Mouse (Mus musculus) liver, adult 2 months (tissue): Measurements from ENCODE around the gene Tigd2. TPM values are rescaled to one million over a fixed set of nuclear protein-coding genes. Genes with fewer than 3 reads are reported as not detected.

Experiments used
- DNase-seq: peaks from one replicate; pipeline ENCODE4 v3.0.0-alpha.2; 2011; ENCODE audit warnings: low read depth, low spot score; ENCODE audit errors: extremely low read depth
- H3K27ac ChIP-seq: fragments of 200-500 bp; replicated peaks from 2 replicates; pipeline ENCODE4 v1.5.1; 2012; ENCODE audit warnings: low read depth, mild to moderate bottlenecking, control low read depth, inconsistent platforms, low read length; ENCODE audit not compliant: insufficient read depth
- H3K27me3 ChIP-seq: fragments of 200-500 bp; 2 replicates; pipeline ENCODE4 v1.6.1; 2012; ENCODE audit warnings: mild to moderate bottlenecking, moderate library complexity, low read length, inconsistent platforms; ENCODE audit not compliant: control insufficient read depth, insufficient read depth
- H3K36me3 ChIP-seq: fragments of 200-500 bp; 2 replicates; pipeline ENCODE4 v1.6.1; 2012; ENCODE audit warnings: low read length, inconsistent platforms; ENCODE audit not compliant: control insufficient read depth, insufficient read depth
- H3K4me1 ChIP-seq: fragments of 200-500 bp; 2 replicates; pipeline ENCODE4 v1.6.1; 2011; ENCODE audit warnings: low read length; ENCODE audit not compliant: control insufficient read depth, insufficient read depth
- H3K4me3 ChIP-seq: fragments of 200-500 bp; 2 replicates; pipeline ENCODE4 v1.5.1; 2011; ENCODE audit warnings: low read depth, mild to moderate bottlenecking, control low read depth, low read length, moderate library complexity; ENCODE audit not compliant: insufficient read depth
- H3K79me2 ChIP-seq: fragments of 200-500 bp; 2 replicates; pipeline ENCODE4 v1.6.1; 2012; ENCODE audit warnings: inconsistent platforms, mild to moderate bottlenecking, low read length, moderate library complexity; ENCODE audit not compliant: control insufficient read depth, insufficient read depth
- H3K9ac ChIP-seq: fragments of 200-500 bp; 2 replicates; pipeline ENCODE4 v1.6.1; 2012; ENCODE audit warnings: low read depth, mild to moderate bottlenecking, control low read depth, inconsistent platforms, low read length
- CTCF ChIP-seq: fragments of 200-500 bp; IDR thresholded peaks from 2 replicates; pipeline ENCODE4 v1.5.1; 2011; ENCODE audit warnings: low read depth, low read length, control low read depth
- POLR2A ChIP-seq: fragments of 200-500 bp; IDR thresholded peaks from 2 replicates; pipeline ENCODE4 v1.6.1; 2011; ENCODE audit warnings: low read length, control low read depth; ENCODE audit not compliant: insufficient read depth; ENCODE audit errors: extremely low read depth
- WGBS: fragments of 180-500 bp; shearing (Covaris S2); methylation state at CpG from one replicate; pipeline ENCODE4 v1.1.7; 2018; 5-methylcytosine and 5-hydroxymethylcytosine counted together
- polyA plus RNA-seq: library from polyadenylated mRNA; depleted of rRNA; stranded (reverse); fragments of >200 nt; gene quantifications from 2 replicates; pipeline ENCODE4 v1.2.3, GENCODE M21; 2012
- total RNA-seq: library from RNA; depleted of rRNA; stranded (reverse); fragments of >200 nt; gene quantifications from 2 replicates; pipeline ENCODE4 v1.2.3, GENCODE M21; 2014

The Tigd2 gene
- total and polyA plus RNA-seq, 2 experiments: 2.9 to 10.9 TPM

- Histone ChIP-seq H3K9ac (no peak overlapping the region), H3K4me1 (no peaks in the 10 kb centered on the region), H3K79me2 (no peaks in the 10 kb centered on the region), H3K27ac (no peak overlapping the region), H3K4me3 (no peak overlapping the region), H3K36me3 (no peaks in the 10 kb centered on the region), H3K27me3 (no peaks in the 10 kb centered on the region)
- TF ChIP-seq CTCF (no peak), POLR2A (no peak)
- 64% methylated on average over 2 of the region's 2 CpGs for WGBS
- no peak for DNase-seq
Measured at GRCm38 (mm10) chr6:59195849-59196635, 12.6 kb upstream of the Tigd2 start.

- no peak for DNase-seq
- H3K9ac ChIP-seq: no peak overlapping the region
- TF ChIP-seq CTCF (no peak), POLR2A (no peak)
- no peaks in the 10 kb centered on the region for H3K79me2 ChIP-seq
- H3K4me3 ChIP-seq: no peak overlapping the region
- H3K36me3 ChIP-seq: no peaks in the 10 kb centered on the region
- no peaks in the 10 kb centered on the region for H3K4me1 ChIP-seq
- H3K27me3 ChIP-seq: no peaks in the 10 kb centered on the region
- H3K27ac ChIP-seq: no peak overlapping the region
Measured at GRCm38 (mm10) chr6:59196746-59197145, 11.9 kb upstream of the Tigd2 start.

GRCm38 (mm10) chr6:59198356-59198755 is 10.3 kb upstream of the Tigd2 start:
- H3K27me3 ChIP-seq: no peaks in the 10 kb centered on the region
- TF ChIP-seq CTCF (no peak), POLR2A (no peak)
- WGBS: 78% methylated on average over 3 of the region's 3 CpGs
- H3K9ac ChIP-seq: no peak overlapping the region
- no peak overlapping the region for H3K4me3 ChIP-seq
- H3K4me1 ChIP-seq: no peaks in the 10 kb centered on the region
- no peaks in the 10 kb centered on the region for H3K79me2 ChIP-seq
- H3K27ac ChIP-seq: no peak overlapping the region
- no peaks in the 10 kb centered on the region for H3K36me3 ChIP-seq
- no peak for DNase-seq

- H3K27ac ChIP-seq: no peak overlapping the region
- DNase-seq: no peak
- no peak for TF ChIP-seq POLR2A
- TF ChIP-seq CTCF: no peak
- H3K79me2 ChIP-seq: no peaks in the 10 kb centered on the region
- no peaks in the 10 kb centered on the region for H3K36me3 ChIP-seq
- no peak overlapping the region for H3K9ac ChIP-seq
- H3K4me1 ChIP-seq: no peaks in the 10 kb centered on the region
- H3K4me3 ChIP-seq: no peak overlapping the region
- no peaks in the 10 kb centered on the region for H3K27me3 ChIP-seq
- WGBS: 94% methylated on average over 2 of the region's 2 CpGs
Measured at GRCm38 (mm10) chr6:59199021-59199420, 9.6 kb upstream of the Tigd2 start.

GRCm38 (mm10) chr6:59207561-59207960 is 1.1 kb upstream of the Tigd2 start:
- Histone ChIP-seq H3K36me3 (peaks cover 2% of the 10 kb centered on the region), H3K27ac (no peak overlapping the region), H3K4me3 (no peak overlapping the region), H3K79me2 (no peaks in the 10 kb centered on the region), H3K4me1 (peaks cover 2% of the 10 kb centered on the region; the same call in 1 of the 2 replicates), H3K9ac (no peak overlapping the region), H3K27me3 (no peaks in the 10 kb centered on the region)
- TF ChIP-seq CTCF: no peak
- TF ChIP-seq POLR2A: no peak
- DNase-seq: no peak
- WGBS: 97% methylated on average over 1 of the region's 1 CpGs

GRCm38 (mm10) chr6:59209299-59209707 is 633 bp downstream of the Tigd2 start:
- peak; percentile 63 for DNase-seq

More at GRCm38 (mm10) chr6:59209299-59209707, 633 bp downstream of the Tigd2 start:
- Histone ChIP-seq H3K27ac (peak overlapping the region; percentile 84), H3K4me1 (peaks cover 2% of the 10 kb centered on the region; the same call in 1 of the 2 replicates), H3K79me2 (no peaks in the 10 kb centered on the region), H3K9ac (peak overlapping the region; percentile 97), H3K27me3 (no peaks in the 10 kb centered on the region), H3K4me3 (peak overlapping the region; percentile 97), H3K36me3 (peaks cover 2% of the 10 kb centered on the region)
- WGBS: 2% methylated on average over 5 of the region's 5 CpGs
- no peak for TF ChIP-seq POLR2A
- no peak for TF ChIP-seq CTCF
